Mouse (Mus musculus) liver, embryonic 13.5 days (tissue): ENCODE data around the gene Pdk4. TPM values are rescaled to one million over a fixed set of nuclear protein-coding genes. Genes with fewer than 3 reads are reported as not detected.
A peak's percentile ranks its signal among the peaks of the same experiment; 100 is the strongest.

Experiments
- ATAC-seq: fragments of 200-750 bp; cut with Nextera tagmentation; 2 replicates; pipeline ENCODE4 v1.8.0; 2017; ENCODE audit warnings: low read depth, mild to moderate bottlenecking, moderate number of reproducible peaks, moderate library complexity
- DNase-seq: peaks from one replicate; pipeline ENCODE4 v3.0.0; 2022
- H3K27ac ChIP-seq: fragments of 300-500 bp; sonication (generic); 2 replicates; pipeline ENCODE4 v1.5.1; 2015; ENCODE audit warnings: moderate library complexity, mild to moderate bottlenecking, inconsistent platforms
- H3K27me3 ChIP-seq: fragments of 300-500 bp; sonication (generic); 2 replicates; pipeline ENCODE4 v1.6.1; 2015; ENCODE audit warnings: mild to moderate bottlenecking, inconsistent platforms
- H3K36me3 ChIP-seq: fragments of 300-500 bp; sonication (generic); 2 replicates; pipeline ENCODE4 v1.6.1; 2015; ENCODE audit warnings: mild to moderate bottlenecking, inconsistent platforms
- H3K4me1 ChIP-seq: fragments of 300-500 bp; sonication (generic); replicated peaks from 2 replicates; pipeline ENCODE4 v1.6.1; 2015; ENCODE audit warnings: inconsistent platforms
- H3K4me2 ChIP-seq: fragments of 300-500 bp; sonication (generic); 2 replicates; pipeline ENCODE4 v1.6.1; 2015; ENCODE audit warnings: inconsistent platforms, mild to moderate bottlenecking, moderate library complexity
- H3K4me3 ChIP-seq: fragments of 300-500 bp; sonication (generic); replicated peaks from 2 replicates; pipeline ENCODE4 v1.5.1; 2015; ENCODE audit warnings: mild to moderate bottlenecking, inconsistent platforms
- H3K9ac ChIP-seq: fragments of 300-500 bp; sonication (generic); 2 replicates; pipeline ENCODE4 v1.6.1; 2015; ENCODE audit warnings: mild to moderate bottlenecking, inconsistent platforms
- H3K9me3 ChIP-seq: fragments of 300-500 bp; sonication (generic); replicated peaks from 2 replicates; pipeline ENCODE4 v1.6.1; 2016; ENCODE audit warnings: inconsistent platforms
- WGBS: fragments of 180-500 bp; shearing (Covaris S2); methylation state at CpG from one replicate; pipeline ENCODE4 v1.1.7; 2015; ENCODE audit not compliant: insufficient replicate concordance; 5-methylcytosine and 5-hydroxymethylcytosine counted together
- polyA plus RNA-seq: library from polyadenylated mRNA; unstranded; fragments of >200 nt; fragmentation: Nextera tagmentation; extraction: Ambion mirVana; gene quantifications from 2 replicates; pipeline ENCODE4 v1.2.1, GENCODE M21; 2015

Pdk4 gene
- polyA plus RNA-seq, 1 experiment from 2014 or later = 1.2 TPM

GRCm38 (mm10) chr6:5444331-5444898 is 51.7 kb downstream of the Pdk4 start:
- WGBS = 67% methylated on average over 5 of the region's 5 CpGs

GRCm38 (mm10) chr6:5443104-5443863 is 52.8 kb downstream of the Pdk4 start:
- DNase-seq = no peak

More at GRCm38 (mm10) chr6:5444331-5444898, 51.7 kb downstream of the Pdk4 start:
- H3K4me2 ChIP-seq = no peak overlapping the region
- DNase-seq = no peak
- H3K9me3 ChIP-seq = no peaks in the 10 kb centered on the region
- H3K4me1 ChIP-seq = peaks cover 33% of the 10 kb centered on the region
- no peak overlapping the region for H3K9ac ChIP-seq
- H3K36me3 ChIP-seq = no peaks in the 10 kb centered on the region
- no peak overlapping the region for H3K27ac ChIP-seq
- H3K4me3 ChIP-seq = no peak overlapping the region
- no peaks in the 10 kb centered on the region for H3K27me3 ChIP-seq
- no peak for ATAC-seq

GRCm38 (mm10) chr6:5442316-5443085 is 53.6 kb downstream of the Pdk4 start:
- WGBS = 7% methylated on average over 14 of the region's 14 CpGs
- ATAC-seq (peak; percentile 91), DNase-seq (peak; percentile 60)
- no peak overlapping the region for H3K27ac ChIP-seq
- H3K36me3 ChIP-seq = no peaks in the 10 kb centered on the region
- no peak overlapping the region; the same call in 1 of the 2 replicates for H3K4me3 ChIP-seq
- H3K4me2 ChIP-seq = peak overlapping the region; percentile 46
- H3K9me3 ChIP-seq = no peaks in the 10 kb centered on the region
- H3K27me3 ChIP-seq = no peaks in the 10 kb centered on the region
- no peak overlapping the region for H3K9ac ChIP-seq
- peaks cover 33% of the 10 kb centered on the region for H3K4me1 ChIP-seq

More at GRCm38 (mm10) chr6:5443104-5443863, 52.8 kb downstream of the Pdk4 start:
- Histone ChIP-seq H3K4me3 (no peak overlapping the region), H3K9me3 (no peaks in the 10 kb centered on the region), H3K27ac (no peak overlapping the region), H3K4me1 (peaks cover 33% of the 10 kb centered on the region), H3K27me3 (no peaks in the 10 kb centered on the region), H3K4me2 (peak overlapping the region; percentile 46), H3K9ac (no peak overlapping the region), H3K36me3 (no peaks in the 10 kb centered on the region)
- WGBS = 32% methylated on average over 13 of the region's 13 CpGs
- ATAC-seq = peak; percentile 8; the same call in 1 of the 2 replicates

GRCm38 (mm10) chr6:5441221-5441620 is 54.9 kb downstream of the Pdk4 start:
- no peak for DNase-seq
- Histone ChIP-seq H3K27ac (no peak overlapping the region), H3K9me3 (no peaks in the 10 kb centered on the region), H3K4me3 (no peak overlapping the region), H3K9ac (no peak overlapping the region), H3K4me1 (peaks cover 25% of the 10 kb centered on the region), H3K36me3 (no peaks in the 10 kb centered on the region), H3K4me2 (no peak overlapping the region), H3K27me3 (no peaks in the 10 kb centered on the region)
- 71% methylated on average over 6 of the region's 6 CpGs for WGBS
- ATAC-seq = no peak

GRCm38 (mm10) chr6:5437757-5438156 is 58.4 kb downstream of the Pdk4 start:
- Histone ChIP-seq H3K9ac (no peak overlapping the region), H3K27ac (no peak overlapping the region), H3K4me3 (no peak overlapping the region), H3K4me1 (peaks cover 12% of the 10 kb centered on the region), H3K9me3 (no peaks in the 10 kb centered on the region), H3K36me3 (no peaks in the 10 kb centered on the region), H3K27me3 (no peaks in the 10 kb centered on the region), H3K4me2 (no peak overlapping the region)
- 44% methylated on average over 4 of the region's 4 CpGs for WGBS
- ATAC-seq (no peak), DNase-seq (no peak)

GRCm38 (mm10) chr6:5433887-5434286 is 62.2 kb downstream of the Pdk4 start:
- DNase-seq (no peak), ATAC-seq (no peak)
- WGBS = 53% methylated on average over 2 of the region's 2 CpGs
- no peaks in the 10 kb centered on the region for H3K4me1 ChIP-seq
- H3K36me3 ChIP-seq = no peaks in the 10 kb centered on the region
- H3K27ac ChIP-seq = no peak overlapping the region
- H3K9me3 ChIP-seq = no peaks in the 10 kb centered on the region
- no peaks in the 10 kb centered on the region for H3K27me3 ChIP-seq
- no peak overlapping the region for H3K4me2 ChIP-seq
- no peak overlapping the region for H3K4me3 ChIP-seq
- H3K9ac ChIP-seq = no peak overlapping the region

Other genes starting within 250 kb of the Pdk4 start
- gene Pon3, start 240.0 kb downstream of the Pdk4 start, polyA plus RNA-seq = 15.7 and 17.8 TPM in 2 replicates
- 52.6 and 58.3 TPM in 2 replicates for gene Pon2, start 197.9 kb downstream of the Pdk4 start, polyA plus RNA-seq
- 12.3 and 15.4 TPM in 2 replicates for gene Asb4, start 112.9 kb downstream of the Pdk4 start, polyA plus RNA-seq
- gene Dync1i1, start 229.3 kb upstream of the Pdk4 start, polyA plus RNA-seq = 0.15 TPM in 2 replicates